Mouse (Mus musculus): ENCODE measurements around the gene Peli1.
A peak's percentile ranks its signal among the peaks of the same experiment; 100 is the strongest.

Peli1 gene

DNA sequence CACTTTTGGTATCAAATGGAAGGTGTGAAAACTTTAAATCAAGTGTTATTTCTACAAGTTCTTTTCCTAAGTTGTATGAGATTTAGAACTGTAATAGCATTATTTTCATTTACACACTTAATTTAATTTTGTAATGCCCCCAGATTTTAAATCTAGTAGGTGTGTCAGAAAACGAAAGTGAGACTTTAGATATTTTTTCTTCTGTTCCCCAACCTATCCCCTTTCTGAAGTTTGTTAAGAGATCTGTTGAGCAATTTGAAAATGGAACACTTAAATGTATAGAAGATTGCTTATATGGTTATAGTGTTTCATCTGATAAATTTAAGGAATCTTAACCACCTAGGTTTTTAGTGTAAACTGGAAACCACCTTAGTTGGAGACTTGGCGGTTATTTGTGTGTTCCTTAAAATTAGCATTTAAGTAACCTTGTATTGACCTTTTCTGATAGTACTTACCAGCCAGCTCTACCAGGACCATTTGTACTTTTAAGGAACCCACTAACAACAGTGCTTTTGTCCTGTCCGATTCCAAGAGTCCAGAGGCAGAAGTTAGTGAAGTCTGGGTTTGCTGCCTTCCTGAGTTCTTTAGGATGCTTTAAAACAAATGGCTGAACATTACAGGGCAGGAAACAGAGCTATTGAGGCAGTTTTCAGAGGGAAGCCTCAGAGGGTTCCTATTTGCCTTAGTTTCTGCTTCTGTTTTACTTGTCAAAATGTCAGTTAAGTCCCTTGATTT, 2.2 kb downstream of the Peli1 start:
- DNase-seq (ENCODE audit: low read depth) = no peak

DNA sequence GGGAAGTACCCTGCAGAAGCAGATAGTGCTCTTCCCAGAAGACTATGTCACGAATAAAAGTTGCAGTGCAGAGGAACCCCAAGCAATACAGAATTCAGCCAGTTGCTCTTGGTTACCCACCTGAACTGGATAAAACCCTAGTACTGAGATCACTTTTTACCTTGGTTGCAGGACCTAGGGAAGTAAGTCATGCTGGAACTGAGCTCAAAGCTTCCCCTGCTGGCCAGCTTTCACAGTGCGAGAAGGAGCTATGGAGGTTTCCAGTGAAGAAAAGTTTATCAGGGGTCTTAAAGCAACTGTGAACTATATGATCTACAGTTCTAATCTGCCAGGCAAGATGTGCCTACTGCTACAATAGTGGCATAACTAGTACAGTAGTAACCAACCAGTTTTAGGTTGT, 5.5 kb downstream of the Peli1 start:
- DNase-seq (ENCODE audit: low read depth) = no peak

DNA sequence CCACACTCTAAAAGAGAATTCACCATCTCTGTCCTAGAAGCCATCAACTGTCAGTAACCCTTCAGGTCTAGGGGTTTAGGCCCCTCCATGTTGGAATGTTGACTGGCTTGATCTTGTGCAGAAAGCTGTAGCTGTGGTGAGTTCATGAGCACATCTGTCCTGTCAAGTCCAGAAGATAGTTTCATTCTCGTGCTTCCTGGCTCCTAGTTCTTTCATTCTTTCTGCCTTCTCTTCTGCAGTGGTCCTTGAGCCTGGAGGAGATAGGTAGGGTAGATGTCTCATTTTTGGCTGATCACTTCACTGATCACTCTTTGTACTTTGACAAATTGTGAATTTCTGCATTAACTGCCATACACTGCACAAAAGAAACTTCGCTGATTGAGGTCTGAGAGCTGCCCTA, 7.4 kb downstream of the Peli1 start:
- no peak for DNase-seq (ENCODE audit: low read depth)

DNA sequence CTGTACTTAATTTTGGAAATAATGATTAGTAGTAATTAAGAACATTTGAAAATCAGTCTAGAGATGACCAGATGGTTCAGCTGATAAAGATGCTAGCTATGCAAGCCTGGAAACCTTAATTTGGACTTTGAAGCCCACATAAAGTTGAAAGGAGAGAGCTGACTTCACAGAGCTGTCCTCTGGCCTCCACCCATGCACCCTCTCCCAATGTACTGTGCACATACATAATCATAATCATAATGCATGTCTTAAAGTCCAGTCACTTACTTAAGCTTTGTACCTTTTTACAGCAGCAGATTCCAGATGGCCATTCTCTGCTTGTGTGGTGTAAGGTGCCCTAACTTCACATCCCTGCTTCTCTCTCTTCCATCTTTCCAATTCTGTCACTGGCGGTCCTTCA, 9.6 kb downstream of the Peli1 start:
- no peak for DNase-seq (ENCODE audit: low read depth)

DNA sequence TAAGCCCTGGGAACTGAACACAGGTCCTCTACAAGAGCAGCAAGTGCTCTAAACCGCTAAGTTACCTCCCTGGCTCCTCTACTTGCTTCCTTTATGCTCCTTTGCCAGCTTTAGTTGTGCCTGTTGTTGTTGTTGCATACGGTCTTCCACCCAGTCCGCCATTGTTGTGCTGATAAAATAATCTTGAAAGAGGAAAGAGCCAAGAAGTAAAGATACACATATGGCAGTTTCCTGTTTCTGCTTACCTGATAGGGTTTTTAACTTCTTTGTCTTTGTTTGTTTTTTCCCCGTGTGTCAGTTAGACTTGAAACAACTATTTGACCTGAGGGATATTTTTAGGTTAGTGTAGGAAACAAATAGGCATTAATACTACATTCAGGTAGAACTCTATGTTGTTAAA, 10.2 kb downstream of the Peli1 start:
- no peak for DNase-seq (ENCODE audit: low read depth)

DNA sequence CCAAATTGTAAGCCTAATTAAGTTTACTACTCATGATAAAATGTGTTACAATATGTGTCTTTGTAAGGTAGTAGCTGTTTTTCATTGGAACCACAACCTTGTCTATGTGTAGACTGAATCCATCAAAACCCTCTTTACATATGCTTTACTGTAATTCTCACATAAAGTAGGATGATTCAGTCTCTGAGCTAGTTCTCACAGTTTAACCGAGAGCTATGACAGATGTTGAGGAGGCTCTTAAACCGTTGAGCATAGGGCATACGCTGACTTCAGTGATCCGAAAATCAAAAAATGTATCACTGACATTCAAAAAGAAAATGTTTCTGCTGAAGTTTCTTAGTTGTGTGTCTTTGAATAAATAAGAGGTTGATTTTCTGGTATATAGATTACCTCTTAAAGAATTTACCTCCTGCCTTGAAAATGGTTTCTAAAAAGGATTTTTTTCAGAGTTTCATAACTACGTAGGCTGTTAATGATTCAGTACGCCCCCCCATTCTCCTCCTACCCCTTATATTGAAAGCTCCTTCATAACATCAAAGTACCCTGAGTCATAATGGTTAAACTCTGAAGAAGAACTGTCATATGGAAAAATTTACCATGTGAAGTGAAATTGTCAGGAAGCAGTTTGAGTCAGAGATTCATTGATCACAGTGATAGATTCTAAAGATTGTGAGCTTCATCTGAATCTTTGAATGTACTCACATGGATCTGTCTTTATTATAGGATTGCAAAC, 11.3 kb downstream of the Peli1 start:
- DNase-seq (ENCODE audit: low read depth) = peak; percentile 45

DNA sequence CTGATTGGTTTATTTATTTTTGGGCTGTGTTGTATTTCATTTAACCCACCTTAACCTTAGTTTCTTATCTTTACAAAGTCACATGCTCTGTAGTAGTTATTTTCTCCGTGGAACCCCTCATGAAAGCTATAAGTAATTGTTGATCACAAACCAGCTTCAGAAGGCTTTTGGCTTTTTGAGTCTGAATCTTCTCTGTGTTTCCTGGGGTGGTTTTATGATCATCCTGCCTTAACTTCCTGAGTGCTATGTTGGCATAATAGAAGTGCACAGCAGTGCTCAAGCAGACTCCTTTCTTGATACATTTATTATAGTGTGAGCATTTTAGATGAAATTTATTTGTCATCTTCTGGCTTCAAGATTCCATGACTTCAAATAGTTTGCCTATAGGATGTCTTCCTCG, 12.1 kb downstream of the Peli1 start:
- DNase-seq (ENCODE audit: low read depth) = peak; percentile 43

DNA sequence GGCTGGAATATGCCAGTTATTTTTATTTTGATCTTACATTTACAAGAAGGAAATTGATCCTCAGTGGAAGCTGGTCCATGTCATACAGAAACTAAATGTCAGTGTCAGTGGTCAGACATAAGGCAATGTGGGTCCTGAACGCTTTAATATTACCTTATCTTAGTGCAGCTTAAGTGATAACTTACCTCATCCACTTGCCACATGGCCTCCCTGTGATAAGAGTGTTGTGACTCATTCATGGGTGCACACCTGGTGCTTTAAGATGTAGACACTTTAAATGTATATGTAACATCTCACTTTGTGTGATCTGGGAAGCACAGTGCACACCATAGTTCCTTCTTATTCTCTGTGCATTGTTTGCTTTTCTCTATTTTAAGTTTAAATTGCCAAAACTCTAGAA, 14.3 kb downstream of the Peli1 start:
- DNase-seq (ENCODE audit: low read depth) = peak; percentile 61

DNA sequence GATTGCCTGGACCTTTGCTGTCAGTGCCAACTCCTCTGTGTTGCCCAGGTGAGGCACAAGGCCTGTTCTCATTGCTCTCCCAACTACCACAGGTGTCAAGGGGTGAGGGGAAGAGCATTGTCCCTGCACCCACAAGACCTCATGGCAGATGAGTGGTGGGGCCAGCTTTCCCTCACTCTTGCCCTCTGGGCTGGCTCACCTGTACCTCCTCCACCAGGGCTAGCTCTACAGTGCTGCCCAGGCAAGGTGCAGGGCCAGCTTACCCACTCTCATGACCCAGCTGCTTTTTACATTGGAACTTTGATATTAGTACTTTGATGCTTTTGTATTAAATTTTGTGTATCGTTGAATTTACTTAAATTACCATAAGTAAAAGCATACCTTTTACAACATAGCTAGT, 16.0 kb downstream of the Peli1 start:
- no peak for DNase-seq (ENCODE audit: low read depth)

DNA sequence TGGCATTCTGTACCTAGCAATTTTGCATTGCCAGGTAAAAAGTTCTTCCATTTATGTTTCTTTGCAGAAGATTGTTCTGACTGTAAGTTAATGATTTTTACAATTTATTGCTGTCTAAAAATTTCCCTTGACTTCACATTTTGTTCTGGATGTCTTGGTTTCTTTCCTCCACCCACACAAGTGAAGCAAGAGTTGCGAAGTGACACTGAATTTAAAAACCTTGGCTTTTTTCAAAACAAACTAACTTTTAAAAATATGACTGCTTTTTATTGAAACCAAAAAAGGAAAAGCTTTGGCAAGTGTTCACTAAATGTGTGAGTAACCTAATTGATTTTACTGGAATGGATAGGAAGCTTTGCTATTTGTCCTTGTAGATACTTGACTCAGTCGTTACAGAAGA, 18.2 kb downstream of the Peli1 start:
- DNase-seq (ENCODE audit: low read depth) = no peak

DNA sequence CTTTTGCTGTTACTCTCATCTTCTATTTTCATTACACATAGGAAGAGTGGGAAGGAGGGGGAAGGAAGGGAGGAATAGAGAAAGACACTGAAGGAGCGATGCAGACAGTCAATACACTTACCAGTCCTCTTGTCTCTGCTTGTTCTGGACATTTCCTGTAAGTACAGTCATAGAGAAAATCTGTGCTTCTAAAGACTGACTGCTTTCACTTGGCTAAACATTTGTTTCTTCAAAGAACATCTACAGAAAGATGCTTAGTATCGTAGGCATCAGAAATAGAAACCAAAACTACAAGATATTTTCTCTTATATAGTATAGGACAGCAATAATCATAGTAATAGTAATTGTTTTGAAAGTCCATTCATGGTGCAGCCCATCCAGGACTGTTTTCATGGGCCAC, 23.4 kb downstream of the Peli1 start:
- no peak for DNase-seq (ENCODE audit: low read depth)

DNA sequence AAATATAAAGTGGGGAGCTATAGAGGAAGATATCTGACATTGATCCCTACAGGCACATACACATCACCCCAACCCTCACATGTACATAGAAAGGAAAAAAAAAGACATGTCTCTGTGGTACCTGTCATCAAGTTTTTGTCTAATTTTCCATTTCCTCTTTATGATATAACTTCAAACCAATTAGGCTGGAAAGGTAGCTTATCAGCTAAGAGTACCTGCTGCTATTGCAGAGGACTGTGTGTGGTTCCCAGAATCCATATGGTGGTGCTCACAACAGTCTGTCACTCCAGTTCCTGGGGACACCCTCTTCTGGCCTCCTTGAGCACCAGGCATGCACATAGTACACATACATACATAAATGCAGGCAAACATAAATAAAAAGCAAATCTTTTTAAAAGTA, 24.7 kb downstream of the Peli1 start:
- no peak for DNase-seq (ENCODE audit: low read depth)

DNA sequence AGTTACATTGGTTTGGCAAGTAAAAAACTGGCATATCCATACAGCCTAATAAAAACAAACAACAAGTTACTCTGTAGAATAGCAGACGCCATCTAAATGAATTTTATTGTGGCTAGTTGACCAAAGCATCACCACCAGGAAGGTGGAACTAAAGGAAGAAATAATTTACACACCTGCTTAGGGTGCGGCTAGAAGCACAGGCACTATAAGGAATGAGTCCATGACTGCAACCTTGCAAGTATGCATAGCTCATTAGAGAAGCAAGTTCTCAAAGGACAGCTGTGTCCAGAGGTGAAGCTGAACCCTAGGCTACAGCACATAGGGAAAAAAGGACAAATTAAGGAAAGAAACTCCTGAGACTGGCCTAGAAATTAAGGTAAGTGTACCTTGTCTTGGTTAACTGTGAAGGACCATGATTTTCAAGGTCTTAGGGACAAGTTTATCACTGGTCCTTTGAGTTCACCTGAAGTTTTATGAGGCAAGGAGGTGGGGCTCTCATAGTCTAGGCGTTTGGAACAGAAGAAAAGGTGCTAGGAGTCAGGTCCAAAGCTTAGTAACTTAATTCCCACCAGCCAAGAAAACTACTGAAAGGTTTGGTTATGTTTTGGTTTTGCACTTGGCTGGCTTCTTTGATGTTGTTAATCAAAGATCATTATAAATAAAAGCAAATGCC, 25.7 kb downstream of the Peli1 start:
- DNase-seq (ENCODE audit: low read depth) = no peak

DNA sequence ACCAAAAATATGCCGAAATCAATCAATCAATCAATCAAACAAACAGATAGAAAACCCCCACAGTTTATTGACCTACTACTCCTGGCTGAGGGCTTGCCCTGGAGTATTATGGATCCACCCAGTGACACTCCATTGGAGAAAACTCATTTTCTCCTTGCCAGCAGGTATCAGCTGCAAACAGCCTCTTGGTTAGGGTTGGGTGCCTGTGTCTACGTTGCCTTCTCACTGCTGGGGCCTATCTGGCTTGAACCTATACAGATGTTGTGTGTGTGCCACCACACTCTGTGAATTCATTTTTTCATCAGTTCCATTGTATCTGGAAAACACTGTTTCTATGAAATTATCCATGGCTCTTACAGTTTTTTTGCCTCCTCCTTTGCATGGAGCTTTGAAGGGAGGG, 30.6 kb downstream of the Peli1 start:
- no peak for DNase-seq (ENCODE audit: low read depth)

DNA sequence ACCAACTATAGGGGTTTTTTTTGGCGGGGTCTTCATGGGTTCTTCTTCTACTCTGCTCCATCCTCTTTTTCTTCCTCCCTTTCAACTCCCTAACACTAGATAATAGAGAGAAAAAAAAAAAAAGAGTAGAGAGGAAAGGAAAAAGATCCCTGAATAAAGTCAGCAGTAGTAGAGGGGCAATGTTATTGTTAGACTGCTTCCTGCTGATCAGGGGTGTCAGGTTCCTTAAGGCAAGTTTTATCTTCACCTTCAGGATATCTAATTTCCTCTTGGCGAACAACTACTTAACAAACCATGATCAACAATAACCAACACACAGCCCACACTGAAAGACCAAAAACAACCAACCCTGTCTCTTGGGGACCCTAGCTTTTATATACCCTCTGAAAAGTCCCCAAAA, 31.3 kb downstream of the Peli1 start:
- peak; percentile 66 for DNase-seq (ENCODE audit: low read depth)

DNA sequence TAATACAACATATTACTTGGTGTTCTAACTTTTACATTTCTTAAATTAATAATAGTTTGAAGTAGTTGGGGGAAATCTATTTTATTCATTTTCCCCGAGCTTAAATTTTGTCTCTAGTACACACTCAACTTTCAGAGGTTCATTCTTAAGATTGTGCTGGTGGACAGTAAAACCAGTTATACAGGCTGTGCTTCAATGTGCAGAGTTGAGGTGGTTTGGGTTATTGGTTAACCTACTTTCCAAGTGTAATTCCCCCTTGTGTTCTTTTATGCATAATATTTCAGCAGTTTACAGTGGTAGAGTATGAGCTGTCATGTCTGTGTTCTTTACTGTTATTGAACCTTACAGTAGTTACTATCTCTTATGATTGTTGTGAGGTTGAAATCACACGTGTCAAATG, 40.6 kb downstream of the Peli1 start:
- DNase-seq (ENCODE audit: low read depth) = no peak

DNA sequence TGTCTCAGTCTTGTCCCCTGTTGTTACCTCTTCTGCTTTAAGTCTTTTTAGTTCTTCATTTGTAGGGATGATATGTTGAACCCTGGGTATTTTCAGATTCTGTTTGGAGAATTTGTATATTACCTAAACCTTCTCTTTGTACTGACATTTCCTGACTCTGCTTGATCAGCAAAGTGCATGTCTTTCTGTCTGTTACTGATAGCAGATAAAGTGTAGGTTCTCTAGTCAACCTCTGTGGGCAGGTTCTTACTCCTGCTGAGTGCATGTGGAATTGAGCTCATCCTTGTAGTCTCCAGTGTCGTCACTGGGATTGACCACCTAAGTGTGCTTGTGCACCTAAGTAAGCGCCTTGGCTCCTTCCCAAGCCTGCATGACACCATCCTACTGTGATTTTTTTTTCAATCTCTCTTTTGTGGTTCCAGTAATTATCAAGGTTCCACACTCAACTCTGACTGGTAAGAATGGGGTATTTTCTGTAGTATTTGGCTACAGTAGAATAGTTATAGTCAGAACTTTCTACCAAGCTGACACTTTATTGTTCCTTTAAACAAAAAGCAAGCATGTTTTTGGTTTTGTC, 43.9 kb downstream of the Peli1 start:
- peak; percentile 28 for DNase-seq (ENCODE audit: low read depth)

DNA sequence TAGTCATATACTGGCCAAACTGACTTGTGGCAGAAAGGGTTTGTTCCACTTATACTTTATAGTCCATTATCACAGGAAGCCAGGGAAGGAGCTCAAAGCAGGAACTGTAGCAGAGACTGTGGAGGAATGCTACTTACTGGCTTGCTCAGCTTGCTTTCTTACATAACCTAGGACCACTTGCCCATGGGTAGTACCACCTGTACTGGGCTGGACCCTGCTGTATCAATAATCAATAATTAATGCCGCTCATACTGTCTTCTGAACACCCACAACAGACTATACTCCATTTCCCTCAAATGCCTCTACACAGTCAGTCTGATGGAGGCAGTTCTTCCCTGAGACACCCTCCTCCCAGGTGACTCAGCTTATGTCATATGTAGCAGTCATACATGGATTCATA, 48.4 kb downstream of the Peli1 start:
- DNase-seq (ENCODE audit: low read depth) = no peak

DNA sequence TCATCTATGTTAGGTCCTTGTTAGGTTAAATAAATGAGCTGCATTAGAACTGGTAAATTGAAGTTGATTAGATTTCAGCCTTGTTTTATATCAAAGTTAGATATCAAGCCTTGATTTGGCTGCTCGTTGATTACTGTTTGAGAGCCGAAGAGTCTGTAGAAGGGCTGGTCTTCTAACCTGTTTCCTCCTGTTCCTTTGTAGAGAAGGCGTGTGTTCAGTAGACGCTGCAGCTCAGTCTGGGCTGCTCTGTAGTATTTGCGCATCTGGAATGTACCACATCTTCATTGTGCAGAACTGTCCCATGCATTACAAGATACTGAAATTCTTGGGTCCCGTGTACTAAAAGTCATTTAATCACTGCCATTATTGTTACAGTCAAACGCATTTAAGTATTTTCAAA, 50.2 kb downstream of the Peli1 start:
- no peak for DNase-seq (ENCODE audit: low read depth)

DNA sequence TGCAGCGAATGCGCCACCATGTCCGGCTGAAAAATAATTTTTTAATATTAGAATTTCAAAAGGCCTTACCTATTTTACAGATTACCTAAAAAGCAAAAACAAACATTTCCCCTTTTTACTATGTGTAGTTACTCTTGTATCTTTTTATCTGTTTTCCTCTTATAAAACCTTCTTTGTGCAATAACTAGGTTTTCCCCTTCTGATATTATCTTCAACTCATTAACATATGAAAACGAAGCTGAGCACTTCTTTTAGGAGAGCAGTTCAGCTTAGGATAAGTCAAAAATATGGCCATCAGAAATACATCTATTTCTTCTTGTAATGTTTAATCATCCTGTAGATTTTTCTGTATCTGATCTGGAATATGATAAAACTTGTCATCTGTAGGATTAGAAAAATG, 50.7 kb downstream of the Peli1 start:
- DNase-seq (ENCODE audit: low read depth) = no peak

DNA sequence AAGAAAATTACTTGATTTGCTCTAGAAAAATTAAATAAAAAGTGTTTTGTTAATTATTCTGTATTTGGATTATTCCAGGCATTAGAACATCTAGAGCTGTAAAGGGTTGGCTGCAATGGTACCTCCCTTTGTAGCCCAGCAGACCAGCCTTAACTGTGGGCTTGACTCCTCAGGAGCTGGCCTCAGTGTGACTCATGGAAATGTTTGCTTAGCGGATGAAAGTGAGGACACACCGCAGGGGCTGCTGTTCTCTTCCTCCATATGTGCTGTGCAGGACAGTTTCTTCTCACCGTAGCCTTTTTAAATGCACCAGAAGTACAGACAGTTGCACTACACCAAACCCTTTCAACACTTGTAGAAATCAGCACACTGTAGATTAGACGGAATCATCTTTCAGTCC, 58.4 kb downstream of the Peli1 start:
- DNase-seq (ENCODE audit: low read depth) = peak; percentile 65

DNA sequence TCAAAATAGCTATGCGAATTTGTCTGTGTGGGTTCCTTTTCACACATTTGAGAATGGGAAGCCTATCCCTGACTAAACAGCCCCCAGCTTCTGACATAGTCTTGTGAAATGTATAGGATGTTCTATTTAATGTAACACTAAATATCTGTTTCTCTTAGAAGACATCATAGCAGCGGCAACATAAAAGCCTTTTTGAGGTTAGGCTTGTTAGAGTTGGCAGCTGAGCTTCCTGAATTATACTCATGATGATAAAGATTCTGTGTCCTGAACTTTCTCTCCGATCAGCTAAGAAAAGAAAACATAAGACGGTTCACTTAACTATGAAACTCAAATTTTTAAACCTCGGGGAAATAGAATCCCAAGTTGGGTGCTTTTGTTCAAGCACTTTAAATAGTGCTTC, 59.2 kb downstream of the Peli1 start:
- DNase-seq (ENCODE audit: low read depth) = no peak

DNA sequence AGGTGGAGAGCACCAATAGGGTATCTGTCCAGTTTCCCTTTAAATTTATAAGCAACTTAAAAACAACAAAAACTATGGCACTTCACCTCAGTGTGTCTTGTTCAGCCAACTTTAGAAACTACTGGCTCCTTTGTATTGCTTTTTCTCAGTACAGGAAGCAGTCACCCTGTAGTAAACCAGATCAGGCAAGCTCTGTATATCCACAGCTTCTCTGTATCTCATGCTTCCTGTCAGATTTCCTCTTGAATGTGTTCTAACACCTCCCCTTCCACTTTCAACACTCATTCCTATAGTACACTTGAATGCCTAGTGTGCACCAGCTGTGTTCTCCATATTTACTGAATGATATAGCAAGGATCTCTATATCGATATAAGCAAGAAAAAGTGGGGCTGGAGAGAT, 60.6 kb downstream of the Peli1 start:
- DNase-seq (ENCODE audit: low read depth) = peak; percentile 21
